Comparison of ENCODE assay signal across 15 mouse cellular contexts in genomic region chr11:69984431-69984830, GRCm38 (mm10). TPM values are rescaled to one million over a fixed set of nuclear protein-coding genes. Genes with fewer than 3 reads are reported as not detected.
DNase-seq lines count a peak whose midpoint lies in the region; TF ChIP-seq lines count a peak whose summit lies in the region.
"Had no signal": no experiment of that assay in that cellular context is flagged by ENCODE, and none has a peak within 500 bp of the region (broad histone marks: within the 10 kb centered on the region; RNA-seq: fewer than 3 reads in every experiment).

No protein-coding gene starts in this region.

- no peak for TF ChIP-seq CTCF in gastrocnemius, adult 2 months (IDR thresholded peaks at IDR 0.05)

- H3K9me3 ChIP-seq in limb, embryonic 10.5 days (replicated peaks), result no peaks in the 10 kb centered on the region
- H3K9me3 ChIP-seq: forebrain, embryonic 13.5 days; heart, embryonic 10.5 days; hindbrain, embryonic 15.5 days had no signal

- 90% methylated on average over 8 of the region's 8 CpGs for WGBS in limb, embryonic 10.5 days

- H3K4me1 ChIP-seq in limb, embryonic 10.5 days, result peaks cover 22% of the 10 kb centered on the region

- peaks cover 65% of the 10 kb centered on the region for H3K36me3 ChIP-seq in limb, embryonic 10.5 days

- no peaks in the 10 kb centered on the region for H3K27me3 ChIP-seq in limb, embryonic 10.5 days (ENCODE audit: low read depth, poor library complexity, severe bottlenecking)
- H3K27me3 ChIP-seq: forebrain, embryonic 13.5 days; hindbrain, embryonic 15.5 days had no signal

- H3K4me3 ChIP-seq in gastrocnemius, adult 2 months, result peak overlapping the region; percentile 92
- 0 out of 2 replicates have a peak overlapping the region, but pooled peaks have one; percentile 6 for H3K4me3 ChIP-seq in limb, embryonic 10.5 days
- H3K4me3 ChIP-seq: forebrain, embryonic 13.5 days; heart, embryonic 10.5 days; hindbrain, embryonic 15.5 days had no signal

- H3K27ac ChIP-seq in gastrocnemius, adult 2 months, result peak overlapping the region; percentile 99
- no peak overlapping the region for H3K27ac ChIP-seq in limb, embryonic 10.5 days
- H3K27ac ChIP-seq: forebrain, embryonic 13.5 days; heart, embryonic 10.5 days; hindbrain, embryonic 15.5 days had no signal

- intact Hi-C loops in gastrocnemius, adult 2 months (cut with DNase I), result no loop called here

- DNase-seq in gastrocnemius, adult 2 months, result no peak
- DNase-seq in gastrocnemius, adult 18-20 months (ENCODE audit: low spot score), result no peak
- peak; percentile 2 for DNase-seq in layer of hippocampus, adult 11-12 months (ENCODE audit: low spot score)
- no peak for DNase-seq in layer of hippocampus, adult 18-20 months (ENCODE audit: low spot score in 2 of 2)
- no peak for DNase-seq in limb, embryonic 10.5 days (ENCODE audit: low spot score)
- no peak for DNase-seq in B cell, adult 2 months
- DNase-seq: adrenal gland, adult 2 months; cerebellum, adult 11 months; cerebellum, adult 8-10 months; cerebellum, postnatal 25 days; gastrocnemius, postnatal 10 days; heart, postnatal 10 days had no signal

RNA-seq across cellular contexts. Expression of gene Elp5, which starts 2.1 kb away (rescaled TPM):
- total RNA-seq in gastrocnemius, adult 2 months (2021), result 10 to 100 TPM; 33.0 to 45.2 TPM
- 10 to 100 TPM; 35.1 to 35.3 TPM for total RNA-seq in gastrocnemius, adult 18-20 months (2021)
- total RNA-seq in layer of hippocampus, adult 18-20 months (2021), result 10 to 100 TPM; 76.7 to 80.1 TPM
- polyA plus RNA-seq in limb, embryonic 10.5 days (2016; fragmentation: Nextera tagmentation; extraction: Ambion mirVana), result 154 and 176 TPM in 2 replicates

RNA-seq across cellular contexts. Expression of gene Ctdnep1, which starts 3.5 kb away (rescaled TPM):
- 100 to 1,000 TPM; 217 to 261 TPM for total RNA-seq in gastrocnemius, adult 2 months (2021)
- 100 to 1,000 TPM; 222 to 237 TPM for total RNA-seq in gastrocnemius, adult 18-20 months (2021)
- total RNA-seq in layer of hippocampus, adult 18-20 months (2021), result 100 to 1,000 TPM; 110 to 111 TPM
- 22.2 and 24.8 TPM in 2 replicates for polyA plus RNA-seq in limb, embryonic 10.5 days (2016; fragmentation: Nextera tagmentation; extraction: Ambion mirVana)

RNA-seq across cellular contexts. Expression of gene Gabarap, which starts 6.5 kb away (rescaled TPM):
- total RNA-seq in gastrocnemius, adult 2 months (2021), result 100 to 1,000 TPM; 194 to 232 TPM
- total RNA-seq in gastrocnemius, adult 18-20 months (2021), result 100 to 1,000 TPM; 211 to 222 TPM
- total RNA-seq in layer of hippocampus, adult 18-20 months (2021), result 100 to 1,000 TPM; 238 to 240 TPM
- polyA plus RNA-seq in limb, embryonic 10.5 days (2016; fragmentation: Nextera tagmentation; extraction: Ambion mirVana), result 280 and 332 TPM in 2 replicates

RNA-seq across cellular contexts. Expression of gene Phf23, which starts 11.1 kb away (rescaled TPM):
- total RNA-seq in gastrocnemius, adult 2 months (2021), result 10 to 100 TPM; 19.2 to 21.8 TPM
- 10 to 100 TPM; 18.0 to 19.2 TPM for total RNA-seq in gastrocnemius, adult 18-20 months (2021)
- 10 to 100 TPM; 50.3 TPM for total RNA-seq in layer of hippocampus, adult 18-20 months (2021)
- 101 and 106 TPM in 2 replicates for polyA plus RNA-seq in limb, embryonic 10.5 days (2016; fragmentation: Nextera tagmentation; extraction: Ambion mirVana)

RNA-seq across cellular contexts. Expression of gene Dvl2, which starts 16.0 kb away (rescaled TPM):
- 1 to 10 TPM; 3.6 to 5.0 TPM for total RNA-seq in gastrocnemius, adult 2 months (2021)
- total RNA-seq in gastrocnemius, adult 18-20 months (2021), result 1 to 10 TPM; 3.5 to 4.3 TPM
- total RNA-seq in layer of hippocampus, adult 18-20 months (2021), result 10 to 100 TPM; 33.0 to 38.7 TPM
- 65.2 and 70.6 TPM in 2 replicates for polyA plus RNA-seq in limb, embryonic 10.5 days (2016; fragmentation: Nextera tagmentation; extraction: Ambion mirVana)
